Mouse (Mus musculus) lung, postnatal 0 days (tissue): ENCODE measurements at regions not wholly inside any gene's neighbourhood (a gene's known extent, or its start where the extent isn't known, plus 50 kb on each side); places are given as distances from the start of the nearest gene placed in this dataset.

Experiments
- CTCF ChIP-seq: IDR thresholded peaks from 2 replicates; pipeline ENCODE4 v1.5.1; 2016; ENCODE audit warnings: antibody characterized with exemption, mild to moderate bottlenecking
- EP300 ChIP-seq: IDR thresholded peaks from 2 replicates; pipeline ENCODE4 v1.6.1; 2016; ENCODE audit warnings: antibody characterized with exemption, mild to moderate bottlenecking, control low read depth

GRCm38 (mm10) chr7:116619636-116620035 lies 115.5 kb downstream of the Nucb2 start:
- TF ChIP-seq CTCF = no peak
- no peak for TF ChIP-seq EP300
